Mouse (Mus musculus): ENCODE data around the gene Pmpcb.

DNA sequence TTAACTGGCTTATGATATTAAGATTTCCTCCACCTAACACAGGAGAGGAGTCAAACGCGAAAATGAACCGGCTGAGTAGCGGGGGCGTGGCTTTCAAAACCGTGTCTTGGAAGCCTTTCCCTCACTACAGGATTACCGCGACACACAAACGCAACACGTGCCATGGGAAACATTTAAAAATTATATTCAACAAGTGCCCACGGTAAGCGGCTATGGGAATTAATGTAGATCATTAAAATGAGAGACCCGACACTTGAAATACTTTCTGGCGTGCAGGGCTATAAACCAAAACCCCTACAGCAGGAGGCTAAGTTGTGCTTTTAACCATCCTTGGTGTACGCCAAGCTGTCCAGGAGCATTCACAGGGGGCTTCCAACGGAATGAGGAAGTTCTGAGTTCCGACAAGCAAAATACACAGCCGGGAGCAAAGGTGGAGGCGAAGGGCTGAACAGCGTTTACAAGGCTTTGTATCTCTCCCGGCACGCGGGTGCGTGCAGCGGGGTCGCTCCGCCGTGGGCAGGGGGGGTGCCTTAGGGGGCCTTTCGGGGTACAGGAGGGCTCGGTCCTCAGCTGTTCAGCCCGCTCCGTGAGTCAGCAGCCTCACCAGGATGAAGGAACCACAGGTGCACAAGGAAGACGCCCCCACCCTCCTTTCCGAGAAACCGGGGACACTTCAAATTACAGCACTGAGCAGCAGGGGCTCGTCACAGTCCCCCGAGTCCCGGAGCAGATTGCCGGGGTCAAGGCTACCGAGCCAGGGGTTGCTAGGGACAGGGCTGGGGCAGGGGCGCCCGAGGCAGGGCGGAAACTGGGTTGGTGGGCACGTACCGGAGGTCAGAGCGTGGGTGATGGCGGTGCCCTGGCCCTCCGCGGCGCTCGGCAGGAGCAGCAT lies 47.5 kb downstream of the Pmpcb start:
- TF ChIP-seq EP300 (IDR thresholded peaks at IDR 0.05; ENCODE audit: low read depth) (no peak), CTCF (IDR thresholded peaks at IDR 0.05; ENCODE audit: low read depth) (no peak)
